Mouse (Mus musculus) lung, postnatal 4 days (tissue): Measurements from ENCODE around the gene Vars2.

Experiments used
- DNase-seq, 2 experiments: peaks; one replicate each; pipeline ENCODE4 v3.0.0; 2021

The Vars2 gene

GRCm38 (mm10) chr17:35692368-35692767 is 25.0 kb upstream of the Vars2 start:
- DNase-seq, result no peak

DNA sequence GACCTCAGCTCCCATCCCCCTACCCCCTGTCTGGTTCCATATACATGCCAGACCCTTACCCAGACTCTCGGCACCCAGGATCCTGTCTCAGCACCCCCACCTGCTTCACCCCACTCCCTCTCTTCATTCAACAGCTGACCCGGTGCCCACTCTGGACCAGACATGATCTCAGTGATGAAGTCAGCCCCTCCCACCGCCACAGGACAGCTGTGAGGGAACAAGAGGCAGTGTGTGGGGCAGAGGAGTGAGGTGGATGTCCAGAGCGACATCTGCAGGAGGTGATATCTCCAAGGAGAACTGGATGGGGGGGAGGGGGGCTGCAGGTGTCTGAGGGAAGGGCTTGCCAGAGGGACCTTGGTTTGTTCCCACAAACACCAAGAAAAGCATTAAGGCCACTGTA is 24.4 kb upstream of the Vars2 start:
- no peak for DNase-seq

- DNase-seq, result no peak
These were observed 22.7 kb upstream of the Vars2 start for GRCm38 (mm10) chr17:35689936-35690645.

GRCm38 (mm10) chr17:35688347-35689175 is 21.2 kb upstream of the Vars2 start:
- DNase-seq, result no peak

GRCm38 (mm10) chr17:35685061-35685460 is 17.7 kb upstream of the Vars2 start:
- DNase-seq, result no peak

- no peak for DNase-seq
These were observed 14.6 kb upstream of the Vars2 start for GRCm38 (mm10) chr17:35681986-35682385.

GRCm38 (mm10) chr17:35680591-35680990 is 13.2 kb upstream of the Vars2 start:
- no peak for DNase-seq

DNA sequence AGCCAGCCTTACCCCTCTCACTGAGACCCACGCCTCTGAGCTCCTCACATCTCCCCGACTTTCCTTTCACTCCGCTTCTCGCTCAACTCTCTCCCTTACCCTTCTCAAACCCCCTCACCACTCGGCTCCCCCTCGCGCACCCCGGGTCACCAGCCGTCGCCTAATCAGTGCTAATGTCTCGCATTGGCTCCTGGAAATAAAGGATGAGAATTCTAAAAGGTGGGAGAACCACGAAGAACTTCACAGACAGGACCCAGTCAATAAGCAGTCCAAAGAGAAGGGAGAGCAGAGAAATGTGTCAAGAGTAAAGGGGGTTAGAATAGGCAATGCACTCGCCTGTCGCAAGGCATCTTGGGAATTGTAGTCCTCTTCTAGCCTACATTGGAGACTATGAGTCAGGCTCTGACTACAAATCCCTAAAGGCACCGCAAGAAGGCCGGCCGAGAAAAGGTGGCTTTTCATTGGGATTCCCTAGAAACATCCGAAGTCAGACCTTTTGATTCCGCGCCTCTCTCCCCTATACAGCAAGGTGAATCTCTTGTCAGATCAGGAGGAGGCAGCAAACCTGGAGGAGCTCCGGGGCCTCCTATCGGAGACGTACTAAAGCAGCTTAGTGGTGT is 6.1 kb upstream of the Vars2 start, which contains the start of gene Gtf2h4:
Gtf2h4 (minus strand) TSS at position 324 of the 620 bp plus-strand sequence.
- peak; percentile 86 to 92 for DNase-seq

GRCm38 (mm10) chr17:35672527-35672926 is 5.1 kb upstream of the Vars2 start:
- DNase-seq, result no peak

- DNase-seq, result no peak
These were observed 4.5 kb upstream of the Vars2 start for GRCm38 (mm10) chr17:35671846-35672245.

GRCm38 (mm10) chr17:35669731-35670130 is 2.3 kb upstream of the Vars2 start:
- DNase-seq, result no peak

DNA sequence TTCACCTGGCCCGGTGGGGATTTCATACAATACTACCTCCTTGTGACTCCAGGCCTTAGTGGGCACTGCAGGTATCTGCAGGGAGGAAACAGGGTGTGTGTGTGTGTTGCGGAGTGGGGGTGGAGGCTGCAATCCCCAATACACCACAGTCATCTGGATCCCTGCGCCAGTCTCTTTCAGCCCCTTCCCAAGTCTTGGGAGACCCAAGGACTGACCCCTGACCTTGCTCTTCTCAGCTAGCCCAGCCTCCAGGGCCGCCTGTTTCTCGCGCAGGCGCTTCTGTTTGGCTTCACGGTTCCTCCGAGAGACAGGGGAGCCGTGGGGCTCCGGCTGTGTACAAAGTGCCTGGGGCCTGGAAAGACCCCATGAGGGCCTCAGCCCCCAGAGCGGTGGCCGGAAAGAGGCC is 538 bp downstream of the Vars2 start:
- peak; percentile 35 to 46 for DNase-seq

DNA sequence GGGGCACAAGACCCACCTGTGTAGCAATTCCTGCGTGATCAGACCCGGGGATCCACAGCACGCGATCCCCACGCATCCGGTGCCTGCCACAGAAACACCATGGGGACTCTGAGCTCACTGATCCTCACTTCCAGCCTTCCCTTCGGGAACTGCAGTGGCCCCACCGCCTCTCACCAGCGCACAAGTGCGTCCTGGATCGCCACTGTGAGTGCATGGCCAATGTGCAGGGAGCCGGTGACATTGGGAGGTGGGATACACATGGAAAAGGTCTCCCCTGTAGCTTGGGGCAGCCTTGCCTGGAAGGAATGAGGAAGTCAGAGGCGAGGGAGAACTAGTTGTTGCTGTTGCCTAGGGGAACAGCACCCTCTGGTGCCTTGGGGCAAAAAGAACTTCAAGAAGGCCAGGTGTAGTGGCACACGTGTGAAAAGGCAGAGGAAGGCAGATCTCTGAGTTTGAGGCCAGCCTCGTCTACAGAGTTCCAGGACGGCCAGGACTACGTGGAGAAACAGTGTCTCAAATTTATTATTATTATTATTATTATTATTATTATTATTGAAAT is 1.4 kb downstream of the Vars2 start:
- DNase-seq, result peak; percentile 72 to 74

GRCm38 (mm10) chr17:35653086-35653485 is 14.3 kb downstream of the Vars2 start:
- DNase-seq, result no peak

- DNase-seq, result peak; percentile 75 to 90
These were observed 18.0 kb downstream of the Vars2 start for GRCm38 (mm10) chr17:35649429-35649828.

DNA sequence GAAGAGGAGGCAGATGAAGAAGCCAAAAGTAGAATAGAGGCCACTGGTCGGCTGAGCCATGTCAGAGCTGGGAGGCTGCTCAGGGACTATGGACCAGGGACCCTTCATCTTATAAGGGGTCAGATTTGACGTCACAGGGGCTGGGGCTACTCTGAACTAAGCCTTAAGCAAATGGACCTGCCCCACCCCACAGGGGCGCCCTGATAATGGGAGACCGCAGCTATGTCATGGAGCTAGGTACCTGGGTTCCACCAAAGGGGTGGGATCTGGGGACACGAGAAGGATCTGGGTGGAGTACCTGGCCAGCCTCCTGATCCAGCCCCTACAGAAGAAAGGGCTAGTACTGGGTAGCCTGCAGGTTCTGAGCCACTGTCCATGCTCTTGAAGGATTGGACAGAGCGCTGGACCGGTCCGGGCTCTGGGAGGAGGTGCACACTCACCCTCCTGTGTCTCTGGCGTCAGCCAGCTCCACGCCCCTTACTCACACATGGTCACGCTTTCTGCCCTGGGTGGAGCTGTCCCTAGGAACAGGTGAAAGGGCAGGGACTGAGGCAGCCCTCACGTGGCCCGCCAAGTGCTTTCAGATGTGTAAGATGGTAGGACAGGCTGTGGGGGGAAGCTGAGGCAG is 23.7 kb downstream of the Vars2 start, which contains the start of gene Mucl3:
Mucl3 (minus strand) TSS at position 87 of the 628 bp plus-strand sequence.
- no peak for DNase-seq

DNA sequence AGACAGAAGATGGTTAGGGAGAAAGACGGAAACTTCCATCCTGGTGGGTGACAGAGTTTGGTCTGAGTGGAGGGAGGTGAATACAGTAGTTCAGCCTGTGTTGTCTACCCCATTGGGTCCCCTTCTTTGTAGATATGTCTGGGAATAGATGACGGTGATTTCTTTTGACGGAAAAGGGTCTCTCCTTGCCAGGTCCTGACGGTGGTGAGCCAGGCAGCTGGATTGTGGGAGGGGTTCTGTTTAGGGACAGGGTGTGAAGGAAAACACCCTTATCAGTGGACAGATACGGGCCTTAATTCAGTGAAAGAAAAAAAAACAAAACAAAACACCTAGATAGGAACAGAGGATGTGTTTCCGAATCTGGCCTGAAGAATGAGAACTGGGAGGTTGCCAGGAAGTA is 28.0 kb downstream of the Vars2 start:
- DNase-seq, result no peak

GRCm38 (mm10) chr17:35638475-35639190 is 28.8 kb downstream of the Vars2 start:
- DNase-seq, result peak; percentile 67 to 83

GRCm38 (mm10) chr17:35636363-35636762 is 31.0 kb downstream of the Vars2 start:
- peak; percentile 78 to 79 for DNase-seq

DNA sequence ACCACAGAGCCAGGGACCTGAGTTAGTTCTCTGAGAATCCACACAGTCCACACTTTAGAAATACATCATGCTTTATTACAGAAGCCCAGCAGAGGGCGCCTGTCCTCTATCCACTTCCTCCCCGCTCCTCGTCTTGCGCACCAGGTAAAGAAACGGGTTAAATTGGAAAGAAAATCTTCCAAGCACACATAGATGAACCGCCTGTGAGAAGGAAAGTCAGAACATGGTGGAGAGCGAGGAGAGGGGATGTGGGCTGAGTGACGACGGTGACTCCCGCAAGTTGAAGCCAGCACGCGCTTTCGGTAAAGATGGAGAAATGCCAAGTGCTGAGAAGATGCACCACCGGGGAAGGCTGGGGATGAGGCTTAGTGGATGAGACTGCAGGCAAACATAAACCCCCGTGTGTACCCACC is 31.7 kb downstream of the Vars2 start:
- DNase-seq, result peak in 1 of 2 experiments; percentile 79

GRCm38 (mm10) chr17:35635202-35635601 is 32.2 kb downstream of the Vars2 start:
- DNase-seq, result no peak

- peak; percentile 71 to 80 for DNase-seq
These were observed 33.4 kb downstream of the Vars2 start for GRCm38 (mm10) chr17:35633992-35634391.
